Mouse (Mus musculus) hindbrain, embryonic 13.5 days (tissue): Measurements from ENCODE around the gene Cd300ld5. TPM values are rescaled to one million over a fixed set of nuclear protein-coding genes. Genes with fewer than 3 reads are reported as not detected.
"Not testable (repeated sequence)": the region's sequence is repeated elsewhere in the genome, so short reads cannot be mapped to it uniquely, and the experiment has no call there.

ENCODE experiments used
- ATAC-seq: fragments of 200-750 bp; cut with Nextera tagmentation; 2 replicates; pipeline ENCODE4 v1.8.0; 2017; ENCODE audit warnings: moderate TSS enrichment; ENCODE audit not compliant: low FRiP score
- H3K27ac ChIP-seq: fragments of 300-500 bp; sonication (generic); 2 replicates; pipeline ENCODE4 v1.5.1; 2015; ENCODE audit warnings: inconsistent platforms, mild to moderate bottlenecking, moderate library complexity
- H3K27me3 ChIP-seq: fragments of 300-500 bp; sonication (generic); 2 replicates; pipeline ENCODE4 v1.6.1; 2015; ENCODE audit warnings: mild to moderate bottlenecking, inconsistent platforms
- H3K36me3 ChIP-seq: fragments of 300-500 bp; sonication (generic); 2 replicates; pipeline ENCODE4 v1.6.1; 2015; ENCODE audit warnings: mild to moderate bottlenecking, inconsistent platforms
- H3K4me1 ChIP-seq: fragments of 300-500 bp; sonication (generic); replicated peaks from 2 replicates; pipeline ENCODE4 v1.6.1; 2015; ENCODE audit warnings: inconsistent platforms
- H3K4me2 ChIP-seq: fragments of 300-500 bp; sonication (generic); 2 replicates; pipeline ENCODE4 v1.6.1; 2015; ENCODE audit warnings: inconsistent platforms, mild to moderate bottlenecking, moderate library complexity
- H3K4me3 ChIP-seq: fragments of 300-500 bp; sonication (generic); 2 replicates; pipeline ENCODE4 v1.5.1; 2015; ENCODE audit warnings: mild to moderate bottlenecking, inconsistent platforms
- H3K9ac ChIP-seq: fragments of 300-500 bp; sonication (generic); 2 replicates; pipeline ENCODE4 v1.6.1; 2015; ENCODE audit warnings: mild to moderate bottlenecking, inconsistent platforms
- H3K9me3 ChIP-seq: fragments of 300-500 bp; sonication (generic); 2 replicates; pipeline ENCODE4 v1.6.1; 2016; ENCODE audit warnings: inconsistent platforms
- WGBS: fragments of 180-500 bp; shearing (Covaris S2); methylation state at CpG from one replicate; pipeline ENCODE4 v1.1.7; 2015; 5-methylcytosine and 5-hydroxymethylcytosine counted together
- polyA plus RNA-seq: library from polyadenylated mRNA; unstranded; fragments of >200 nt; fragmentation: Nextera tagmentation; extraction: Ambion mirVana; gene quantifications from 2 replicates; pipeline ENCODE4 v1.2.1, GENCODE M21; 2015

Cd300ld5 gene
- polyA plus RNA-seq = not detected in 2 replicates

GRCm38 (mm10) chr11:115037669-115038068, at the start of gene Cd300ld5:
TSS of gene Cd300ld5 (minus strand) at chr11:115037769.
- H3K4me3 ChIP-seq, H3K9me3 ChIP-seq, H3K36me3 ChIP-seq, ATAC-seq, H3K27me3 ChIP-seq, H3K4me1 ChIP-seq, H3K27ac ChIP-seq, H3K9ac ChIP-seq, H3K4me2 ChIP-seq: not testable (repeated sequence)
- WGBS = no CpG with 5 or more reads among the region's 6 CpGs

GRCm38 (mm10) chr11:115086213-115086612, 48.6 kb upstream of the Cd300ld5 start:
- Histone ChIP-seq H3K9ac (no peak overlapping the region), H3K36me3 (no peaks in the 10 kb centered on the region), H3K27ac (no peak overlapping the region), H3K9me3 (no peaks in the 10 kb centered on the region), H3K27me3 (peaks cover 43% of the 10 kb centered on the region), H3K4me3 (no peak overlapping the region), H3K4me1 (peaks cover 21% of the 10 kb centered on the region), H3K4me2 (no peak overlapping the region)
- no peak for ATAC-seq
- 69% methylated on average over 7 of the region's 7 CpGs for WGBS

DNA sequence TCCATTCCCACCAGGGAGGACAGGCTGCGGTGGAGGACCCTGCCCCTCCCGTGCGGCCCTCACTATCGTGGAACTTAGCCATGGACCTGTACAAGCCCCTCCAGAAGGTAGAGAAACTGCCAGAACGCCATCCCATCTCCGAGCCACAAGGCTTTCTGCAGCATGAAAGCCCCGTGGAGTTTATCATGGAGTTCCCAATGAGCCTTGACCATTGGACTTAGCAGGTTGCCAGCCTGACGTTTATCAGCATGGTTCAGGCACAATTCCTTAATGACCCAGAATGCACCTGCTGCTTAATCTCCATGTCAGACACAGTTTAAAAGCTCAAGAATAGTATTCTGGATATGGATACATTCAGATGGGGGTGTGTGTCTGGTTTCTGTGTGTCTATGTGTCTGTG, 47.5 kb upstream of the Cd300ld5 start:
- ATAC-seq = no peak
- Histone ChIP-seq H3K27ac (no peak overlapping the region), H3K9ac (no peak overlapping the region), H3K4me2 (no peak overlapping the region), H3K36me3 (no peaks in the 10 kb centered on the region), H3K4me3 (no peak overlapping the region), H3K27me3 (peaks cover 31% of the 10 kb centered on the region), H3K9me3 (no peaks in the 10 kb centered on the region), H3K4me1 (peaks cover 19% of the 10 kb centered on the region)
- WGBS = 50% methylated on average over 8 of the region's 8 CpGs

DNA sequence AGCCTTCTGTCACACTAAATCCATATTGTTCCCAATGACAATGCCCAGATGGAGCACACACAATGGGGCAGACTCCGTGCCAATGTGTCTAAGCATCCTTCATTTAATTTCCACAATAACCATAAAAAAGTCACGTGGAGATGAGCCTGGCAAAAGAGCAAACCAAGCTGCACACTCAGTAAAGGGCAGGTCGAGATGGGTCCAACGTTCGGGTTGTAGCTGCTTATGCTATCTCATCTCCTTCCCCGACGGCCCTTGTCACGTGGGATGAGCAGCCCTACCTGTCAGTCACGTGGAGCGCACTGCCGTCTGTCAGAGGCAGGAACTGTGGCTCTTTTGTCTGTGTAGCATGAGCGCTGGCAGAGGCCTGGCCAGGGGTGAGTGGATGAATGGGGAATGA, 47.0 kb upstream of the Cd300ld5 start:
- no peak for ATAC-seq

DNA sequence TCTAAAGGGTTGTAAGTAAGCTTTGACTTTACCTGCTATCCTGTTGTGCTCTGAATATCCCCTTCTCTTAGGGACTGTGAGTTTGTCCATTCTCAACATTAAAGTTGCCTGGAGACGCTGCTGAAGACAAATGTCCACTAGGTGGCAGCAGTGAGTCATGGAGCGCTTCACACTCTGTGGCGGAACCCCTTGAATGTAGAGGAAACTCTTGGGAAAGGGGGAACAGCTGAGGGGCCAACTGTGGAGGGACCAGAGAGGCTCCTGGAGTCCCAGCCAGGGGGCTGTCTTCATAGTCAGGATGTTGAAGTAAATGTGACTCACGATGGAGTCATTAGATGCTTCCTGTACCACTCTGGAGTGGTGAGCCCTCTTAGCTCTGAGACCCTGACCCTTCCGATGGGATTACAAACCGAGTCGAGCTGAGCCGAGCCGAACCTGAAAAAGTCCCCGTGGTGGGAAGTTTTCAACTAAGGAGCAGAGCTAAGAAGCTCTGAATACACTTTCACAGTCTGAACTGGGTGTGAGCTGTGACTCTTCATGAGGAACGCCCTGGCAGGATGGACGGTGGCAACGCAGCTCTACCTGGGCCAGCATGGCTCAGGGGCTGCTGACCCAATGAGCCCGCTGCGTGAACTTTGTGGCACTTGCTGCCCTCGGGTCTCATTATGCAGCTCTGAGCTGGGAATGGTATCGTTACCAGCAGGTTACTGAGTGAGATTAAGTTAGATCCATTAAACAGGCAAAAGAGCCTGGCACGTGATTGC, 46.0 kb upstream of the Cd300ld5 start:
- Histone ChIP-seq H3K27me3 (peaks cover 29% of the 10 kb centered on the region), H3K27ac (no peak overlapping the region), H3K4me1 (peaks cover 19% of the 10 kb centered on the region), H3K4me2 (no peak overlapping the region), H3K36me3 (no peaks in the 10 kb centered on the region), H3K9ac (no peak overlapping the region), H3K4me3 (no peak overlapping the region), H3K9me3 (no peaks in the 10 kb centered on the region)
- WGBS = 41% methylated on average over 18 of the region's 18 CpGs
- ATAC-seq = no peak

More for the DNA sequence above, 47.0 kb upstream of the Cd300ld5 start:
- Histone ChIP-seq H3K9me3 (no peaks in the 10 kb centered on the region), H3K4me3 (no peak overlapping the region), H3K27ac (no peak overlapping the region), H3K9ac (no peak overlapping the region), H3K4me2 (no peak overlapping the region), H3K27me3 (peaks cover 29% of the 10 kb centered on the region), H3K4me1 (peaks cover 19% of the 10 kb centered on the region), H3K36me3 (no peaks in the 10 kb centered on the region)
- WGBS = 17% methylated on average over 12 of the region's 12 CpGs

- Histone ChIP-seq H3K36me3 (no peaks in the 10 kb centered on the region), H3K9ac (no peak overlapping the region), H3K4me3 (no peak overlapping the region), H3K27me3 (peaks cover 29% of the 10 kb centered on the region), H3K27ac (no peak overlapping the region), H3K4me1 (peaks cover 19% of the 10 kb centered on the region), H3K4me2 (no peak overlapping the region), H3K9me3 (no peaks in the 10 kb centered on the region)
- ATAC-seq = no peak
- 69% methylated on average over 6 of the region's 6 CpGs for WGBS
Measured at GRCm38 (mm10) chr11:115082196-115082595, 44.6 kb upstream of the Cd300ld5 start.

- Histone ChIP-seq H3K4me2 (no peak overlapping the region), H3K36me3 (no peaks in the 10 kb centered on the region), H3K27ac (no peak overlapping the region), H3K9ac (no peak overlapping the region), H3K27me3 (peaks cover 33% of the 10 kb centered on the region), H3K9me3 (no peaks in the 10 kb centered on the region), H3K4me1 (peaks cover 19% of the 10 kb centered on the region), H3K4me3 (no peak overlapping the region)
- ATAC-seq = no peak
- WGBS = 75% methylated on average over 3 of the region's 3 CpGs
Measured at GRCm38 (mm10) chr11:115081373-115081772, 43.8 kb upstream of the Cd300ld5 start.

DNA sequence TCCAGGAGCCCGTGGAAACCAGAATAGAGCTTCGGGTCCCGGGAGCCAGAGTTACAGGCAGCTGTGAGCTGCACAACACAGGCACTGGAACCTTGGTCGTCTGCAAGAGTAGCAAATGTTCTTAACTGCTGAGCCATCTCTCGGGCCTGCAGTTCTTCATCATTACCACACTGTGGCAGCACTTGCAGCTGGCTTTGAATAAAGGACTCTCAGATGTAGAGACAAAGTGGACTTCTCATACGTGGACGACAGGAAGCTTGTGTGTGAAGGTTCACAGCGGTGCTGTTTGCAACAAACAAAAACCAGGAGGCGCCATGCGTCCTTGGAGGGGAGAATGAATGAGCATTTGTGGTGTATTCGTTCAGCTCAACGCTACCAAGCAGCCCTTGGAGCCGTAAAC, 43.3 kb upstream of the Cd300ld5 start:
- H3K4me2 ChIP-seq = no peak overlapping the region
- H3K4me1 ChIP-seq = peaks cover 19% of the 10 kb centered on the region
- H3K27ac ChIP-seq = no peak overlapping the region
- ATAC-seq = no peak
- H3K27me3 ChIP-seq = peaks cover 36% of the 10 kb centered on the region
- H3K9ac ChIP-seq = no peak overlapping the region
- WGBS = 40% methylated on average over 13 of the region's 13 CpGs
- no peaks in the 10 kb centered on the region for H3K36me3 ChIP-seq
- no peak overlapping the region for H3K4me3 ChIP-seq
- H3K9me3 ChIP-seq = no peaks in the 10 kb centered on the region

- Histone ChIP-seq H3K4me3 (no peak overlapping the region), H3K9me3 (no peaks in the 10 kb centered on the region), H3K9ac (no peak overlapping the region), H3K4me2 (no peak overlapping the region), H3K27me3 (peaks cover 46% of the 10 kb centered on the region), H3K36me3 (no peaks in the 10 kb centered on the region), H3K27ac (no peak overlapping the region), H3K4me1 (peaks cover 3% of the 10 kb centered on the region)
- 88% methylated on average over 5 of the region's 5 CpGs for WGBS
- no peak for ATAC-seq
Measured at GRCm38 (mm10) chr11:115078680-115079079, 41.1 kb upstream of the Cd300ld5 start.

GRCm38 (mm10) chr11:115077436-115077835, 39.9 kb upstream of the Cd300ld5 start:
- Histone ChIP-seq H3K4me2 (no peak overlapping the region), H3K9ac (no peak overlapping the region), H3K4me3 (no peak overlapping the region), H3K9me3 (no peaks in the 10 kb centered on the region), H3K36me3 (no peaks in the 10 kb centered on the region), H3K27me3 (peaks cover 54% of the 10 kb centered on the region), H3K27ac (no peak overlapping the region), H3K4me1 (no peaks in the 10 kb centered on the region)
- 100% methylated on average over 1 of the region's 1 CpGs for WGBS
- no peak for ATAC-seq

DNA sequence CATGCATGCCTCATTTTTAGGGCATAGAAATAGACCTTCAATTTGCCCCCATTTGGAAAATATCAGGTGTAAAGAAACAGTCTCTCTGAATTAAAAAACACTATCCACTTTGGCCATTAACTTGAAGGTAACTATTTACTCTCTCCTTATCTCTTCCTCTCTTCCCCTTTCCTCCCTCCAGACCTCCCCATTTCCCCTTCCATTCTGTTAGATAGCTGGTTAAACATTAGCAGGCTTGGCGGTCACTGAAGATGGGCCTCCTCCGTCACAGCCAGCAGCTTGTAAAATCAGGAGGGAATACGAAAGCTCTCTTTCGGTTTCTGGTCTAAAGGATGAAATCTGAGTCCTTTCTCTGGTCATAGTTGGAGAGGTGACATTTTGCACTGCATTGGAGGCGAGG, 38.3 kb upstream of the Cd300ld5 start:
- 54% methylated on average over 5 of the region's 5 CpGs for WGBS
- peaks cover 50% of the 10 kb centered on the region for H3K27me3 ChIP-seq
- no peak overlapping the region for H3K4me2 ChIP-seq
- no peak for ATAC-seq
- no peak overlapping the region for H3K4me3 ChIP-seq
- H3K4me1 ChIP-seq = peaks cover 14% of the 10 kb centered on the region
- no peak overlapping the region for H3K9ac ChIP-seq
- H3K36me3 ChIP-seq = no peaks in the 10 kb centered on the region
- H3K9me3 ChIP-seq = no peaks in the 10 kb centered on the region
- H3K27ac ChIP-seq = no peak overlapping the region

DNA sequence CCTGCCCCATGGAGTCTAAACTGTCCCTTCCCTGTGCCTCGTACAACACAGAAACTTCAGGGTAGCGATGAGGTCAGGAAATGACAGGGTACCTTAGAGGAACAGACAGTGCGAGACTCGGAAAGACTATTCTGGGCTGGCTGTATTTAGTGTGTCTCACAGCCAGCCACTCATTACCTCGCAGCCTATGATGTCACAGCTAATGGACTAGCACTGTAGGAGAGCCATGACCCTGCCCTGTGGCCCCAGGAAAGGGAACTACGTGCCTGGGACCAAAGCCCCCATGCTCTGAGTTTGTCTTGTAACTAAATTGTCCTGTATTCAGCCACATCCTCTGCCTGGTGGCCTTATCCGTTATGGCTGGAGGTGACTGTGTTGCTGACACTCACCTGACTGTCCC, 37.8 kb upstream of the Cd300ld5 start:
- peaks cover 18% of the 10 kb centered on the region for H3K4me1 ChIP-seq
- H3K4me3 ChIP-seq = no peak overlapping the region
- H3K27ac ChIP-seq = no peak overlapping the region
- ATAC-seq = no peak
- H3K36me3 ChIP-seq = no peaks in the 10 kb centered on the region
- H3K9ac ChIP-seq = no peak overlapping the region
- no peaks in the 10 kb centered on the region for H3K9me3 ChIP-seq
- 76% methylated on average over 7 of the region's 7 CpGs for WGBS
- H3K27me3 ChIP-seq = peaks cover 54% of the 10 kb centered on the region
- H3K4me2 ChIP-seq = no peak overlapping the region

GRCm38 (mm10) chr11:115073002-115073401, 35.4 kb upstream of the Cd300ld5 start:
- Histone ChIP-seq H3K27me3 (peaks cover 74% of the 10 kb centered on the region), H3K4me2 (no peak overlapping the region), H3K27ac (no peak overlapping the region), H3K9me3 (no peaks in the 10 kb centered on the region), H3K4me3 (no peak overlapping the region), H3K36me3 (no peaks in the 10 kb centered on the region), H3K9ac (no peak overlapping the region), H3K4me1 (peaks cover 18% of the 10 kb centered on the region)
- WGBS = 61% methylated on average over 5 of the region's 5 CpGs
- no peak for ATAC-seq
